Mouse (Mus musculus) heart, postnatal 0 days (tissue): Measurements from ENCODE around the gene Ccdc9. TPM values are rescaled to one million over a fixed set of nuclear protein-coding genes. Genes with fewer than 3 reads are reported as not detected.

Experiments
- ATAC-seq: fragments of 200-750 bp; cut with Nextera tagmentation; 2 replicates; pipeline ENCODE4 v1.8.0; 2017; ENCODE audit warnings: low read depth, moderate number of reproducible peaks, moderate library complexity; ENCODE audit not compliant: insufficient read depth
- DNase-seq: peaks from one replicate; pipeline ENCODE4 v3.0.0-alpha.2; 2016; ENCODE audit warnings: low spot score
- H3K27ac ChIP-seq: fragments of 300-500 bp; sonication (generic); 2 replicates; pipeline ENCODE4 v1.5.1; 2014; ENCODE audit warnings: low read depth, mild to moderate bottlenecking
- H3K27me3 ChIP-seq: fragments of 300-500 bp; sonication (generic); 2 replicates; pipeline ENCODE4 v1.6.1; 2014; ENCODE audit warnings: low read length, mixed read lengths; ENCODE audit not compliant: control insufficient read depth, insufficient read depth
- H3K36me3 ChIP-seq: fragments of 300-500 bp; sonication (generic); replicated peaks from 2 replicates; pipeline ENCODE4 v1.6.1; 2014; ENCODE audit warnings: low read length, mixed read lengths; ENCODE audit not compliant: control insufficient read depth, insufficient read depth
- H3K4me1 ChIP-seq: fragments of 300-500 bp; sonication (generic); 2 replicates; pipeline ENCODE4 v1.6.1; 2014; ENCODE audit warnings: antibody characterized with exemption; ENCODE audit not compliant: control insufficient read depth, insufficient read depth
- H3K4me2 ChIP-seq: fragments of 300-500 bp; sonication (generic); 2 replicates; pipeline ENCODE4 v1.6.1; 2014; ENCODE audit warnings: low read depth, mild to moderate bottlenecking, low read length, moderate library complexity
- H3K4me3 ChIP-seq: fragments of 300-500 bp; sonication (generic); 2 replicates; pipeline ENCODE4 v1.5.1; 2014; ENCODE audit warnings: low read depth, low read length
- H3K9ac ChIP-seq: fragments of 300-500 bp; sonication (generic); replicated peaks from 2 replicates; pipeline ENCODE4 v1.6.1; 2014; ENCODE audit warnings: low read depth, low read length, mixed read lengths
- H3K9me3 ChIP-seq: fragments of 300-500 bp; sonication (generic); replicated peaks from 2 replicates; pipeline ENCODE4 v1.6.1; 2016; ENCODE audit warnings: low read length; ENCODE audit not compliant: control insufficient read depth
- CTCF ChIP-seq: IDR thresholded peaks from 2 replicates; pipeline ENCODE4 v1.5.1; 2016; ENCODE audit warnings: antibody characterized with exemption, control low read depth, low read depth
- EP300 ChIP-seq: IDR thresholded peaks from 2 replicates; pipeline ENCODE4 v1.6.1; 2016; ENCODE audit warnings: antibody characterized with exemption, low read depth
- WGBS: fragments of 180-500 bp; shearing (Covaris S2); extraction: QIAGEN DNeasy Blood & Tissue Kit; methylation state at CpG from one replicate; pipeline ENCODE4 v1.1.7; 2014; 5-methylcytosine and 5-hydroxymethylcytosine counted together
- polyA plus RNA-seq: library from polyadenylated mRNA; unstranded; fragments of >200 nt; fragmentation: Nextera tagmentation; extraction: Ambion mirVana; gene quantifications from 2 replicates; pipeline ENCODE4 v1.2.1, GENCODE M21; 2015
- total RNA-seq: library from RNA; depleted of rRNA; stranded (reverse); fragments of >200 nt; gene quantifications from 2 replicates; pipeline ENCODE4 v1.2.3, GENCODE M21; 2014; ENCODE audit warnings: low replicate concordance; rRNA removed

Ccdc9 gene
- total RNA-seq: 5.7 and 43.7 TPM in 2 replicates
- 4.7 and 7.2 TPM in 2 replicates for polyA plus RNA-seq

GRCm38 (mm10) chr7:16286026-16286961 lies at the start of gene Ccdc9:
Ccdc9 (minus strand) TSS chr7:16286795.
- peak; percentile 90 for ATAC-seq
- H3K9ac ChIP-seq: peak within 1 kb of the TSS; percentile 81
- no peaks in the 10 kb centered on the region for H3K9me3 ChIP-seq
- TF ChIP-seq EP300 (0 out of 2 replicates have a peak, but pooled peaks have one; percentile 43), CTCF (no peak)
- peak within 1 kb of the TSS; percentile 71 for H3K4me2 ChIP-seq
- peak within 1 kb of the TSS; percentile 81 for H3K4me3 ChIP-seq
- H3K27ac ChIP-seq: peak within 1 kb of the TSS; percentile 98
- 1% methylated on average over 60 of the region's 70 CpGs for WGBS
- H3K4me1 ChIP-seq: no peaks in the 10 kb centered on the region; the same call in 1 of the 2 replicates
- H3K36me3 ChIP-seq: peaks cover 30% of the 10 kb centered on the region
- no peaks in the 10 kb centered on the region for H3K27me3 ChIP-seq
- peak; percentile 99 for DNase-seq

GRCm38 (mm10) chr7:16329146-16329545 lies 42.6 kb upstream of the Ccdc9 start:
- no peak overlapping the region for H3K27ac ChIP-seq
- ATAC-seq (no peak), DNase-seq (no peak)
- TF ChIP-seq EP300 (no peak), CTCF (no peak)
- no peaks in the 10 kb centered on the region for H3K9me3 ChIP-seq
- no peak overlapping the region for H3K4me2 ChIP-seq
- H3K9ac ChIP-seq: no peak overlapping the region
- H3K4me3 ChIP-seq: no peak overlapping the region
- no peaks in the 10 kb centered on the region for H3K27me3 ChIP-seq
- 83% methylated on average over 3 of the region's 3 CpGs for WGBS
- H3K36me3 ChIP-seq: peaks cover 65% of the 10 kb centered on the region
- 0 out of 2 replicates have a peak, but pooled peaks cover 3% of the 10 kb centered on the region for H3K4me1 ChIP-seq

- DNase-seq: no peak
- H3K4me1 ChIP-seq: 0 out of 2 replicates have a peak, but pooled peaks cover 3% of the 10 kb centered on the region
- TF ChIP-seq CTCF (no peak), EP300 (no peak)
- no peaks in the 10 kb centered on the region for H3K9me3 ChIP-seq
- WGBS: 84% methylated on average over 2 of the region's 2 CpGs
- no peak overlapping the region for H3K4me3 ChIP-seq
- H3K27me3 ChIP-seq: no peaks in the 10 kb centered on the region
- H3K4me2 ChIP-seq: no peak overlapping the region
- peak overlapping the region; percentile 91; the same call in 1 of the 2 replicates for H3K27ac ChIP-seq
- no peak overlapping the region for H3K9ac ChIP-seq
- peaks cover 45% of the 10 kb centered on the region for H3K36me3 ChIP-seq
- ATAC-seq: no peak
These were observed 40.0 kb upstream of the Ccdc9 start for GRCm38 (mm10) chr7:16326607-16326971.

- peak; percentile 92 for DNase-seq
- WGBS: 13% methylated on average over 8 of the region's 8 CpGs
- Histone ChIP-seq H3K9me3 (no peaks in the 10 kb centered on the region), H3K4me2 (0 out of 2 replicates have a peak overlapping the region, but pooled peaks have one; percentile 21), H3K36me3 (peaks cover 41% of the 10 kb centered on the region), H3K27ac (peak overlapping the region; percentile 91), H3K4me1 (0 out of 2 replicates have a peak, but pooled peaks cover 3% of the 10 kb centered on the region), H3K9ac (no peak overlapping the region; the same call in 1 of the 2 replicates), H3K4me3 (no peak overlapping the region), H3K27me3 (no peaks in the 10 kb centered on the region)
- TF ChIP-seq EP300 (0 out of 2 replicates have a peak, but pooled peaks have one; percentile 38), CTCF (peak; percentile 86)
- peak; percentile 88 for ATAC-seq
These were observed 39.5 kb upstream of the Ccdc9 start for GRCm38 (mm10) chr7:16325920-16326606.

DNA sequence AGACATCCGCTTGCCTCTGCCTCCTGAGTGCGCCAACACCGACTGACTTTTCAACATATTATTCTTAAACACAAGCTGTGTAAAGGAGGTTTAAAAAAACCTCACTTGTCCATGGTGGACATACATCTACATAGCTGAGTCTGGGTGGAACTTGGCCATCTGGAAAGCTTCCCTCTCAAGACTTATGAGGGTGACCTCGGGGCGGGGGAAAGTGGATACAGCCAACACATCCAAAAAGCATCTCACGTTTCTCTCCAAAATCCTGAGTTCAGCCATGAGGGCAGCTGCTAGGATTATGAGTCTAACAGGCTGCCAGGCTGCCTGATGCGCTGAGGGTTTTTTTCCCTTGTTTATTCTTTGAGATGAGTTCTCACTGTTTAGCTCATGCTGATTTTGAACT lies 38.1 kb upstream of the Ccdc9 start:
- whole genome bisulfite sequencing: 87% methylated on average over 7 of the region's 7 CpGs
- TF ChIP-seq CTCF: no peak
- TF ChIP-seq EP300: no peak
- H3K36me3 ChIP-seq: peaks cover 31% of the 10 kb centered on the region
- no peak overlapping the region for H3K4me3 ChIP-seq
- H3K9me3 ChIP-seq: no peaks in the 10 kb centered on the region
- DNase-seq (no peak), ATAC-seq (no peak)
- H3K4me1 ChIP-seq: 0 out of 2 replicates have a peak, but pooled peaks cover 3% of the 10 kb centered on the region
- H3K27me3 ChIP-seq: no peaks in the 10 kb centered on the region
- no peak overlapping the region for H3K27ac ChIP-seq
- no peak overlapping the region for H3K4me2 ChIP-seq
- H3K9ac ChIP-seq: no peak overlapping the region
